Mouse (Mus musculus): ENCODE measurements at regions not wholly inside any gene's neighbourhood (a gene's known extent, or its start where the extent isn't known, plus 50 kb on each side); places are given as distances from the start of the nearest gene placed in this dataset.

- whole genome bisulfite sequencing: 91% methylated on average over 5 of the region's 5 CpGs
- no peak overlapping the region for H3K27ac ChIP-seq (ENCODE audit: low read depth, low read length)
- DNase-seq (ENCODE audit: low spot score) (no peak), ATAC-seq (ENCODE audit: low FRiP score) (no peak)
- no peaks in the 10 kb centered on the region for H3K4me1 ChIP-seq (replicated peaks; ENCODE audit: control insufficient read depth, insufficient read depth, low read length)
- no peaks in the 10 kb centered on the region for H3K27me3 ChIP-seq (ENCODE audit: control insufficient read depth, insufficient read depth, low read length)
- H3K4me2 ChIP-seq (replicated peaks; ENCODE audit: low read depth, low read length): no peak overlapping the region
- no peaks in the 10 kb centered on the region for H3K36me3 ChIP-seq (ENCODE audit: control insufficient read depth, insufficient read depth, low read length)
- no peak overlapping the region for H3K4me3 ChIP-seq (ENCODE audit: low read depth, low read length)
- H3K9me3 ChIP-seq (ENCODE audit: control insufficient read depth, low read length): no peaks in the 10 kb centered on the region
- H3K9ac ChIP-seq (ENCODE audit: low read depth, low read length): no peak overlapping the region
Observed at GRCm38 (mm10) chr15:62778899-62779298, 1066.1 kb downstream of the Gsdmc2 start.

- H3K4me2 ChIP-seq (replicated peaks; ENCODE audit: low read depth, low read length): no peak overlapping the region
- H3K4me1 ChIP-seq (replicated peaks; ENCODE audit: control insufficient read depth, insufficient read depth, low read length): no peaks in the 10 kb centered on the region
- no peaks in the 10 kb centered on the region for H3K27me3 ChIP-seq (ENCODE audit: control insufficient read depth, insufficient read depth, low read length)
- H3K36me3 ChIP-seq (ENCODE audit: control insufficient read depth, insufficient read depth, low read length): no peaks in the 10 kb centered on the region
- ATAC-seq (ENCODE audit: low FRiP score): no peak
- no peak for DNase-seq (ENCODE audit: low spot score)
- no peak overlapping the region for H3K27ac ChIP-seq (ENCODE audit: low read depth, low read length)
- no peak overlapping the region for H3K9ac ChIP-seq (ENCODE audit: low read depth, low read length)
- H3K4me3 ChIP-seq (ENCODE audit: low read depth, low read length): no peak overlapping the region
- 91% methylated on average over 2 of the region's 2 CpGs for WGBS
- H3K9me3 ChIP-seq (ENCODE audit: control insufficient read depth, low read length): no peaks in the 10 kb centered on the region
Observed at GRCm38 (mm10) chr15:62752686-62753085, 1092.3 kb downstream of the Gsdmc2 start.

GRCm38 (mm10) chr15:62743879-62744278 lies 1101.1 kb downstream of the Gsdmc2 start:
- Histone ChIP-seq H3K27ac (ENCODE audit: low read depth, low read length) (no peak overlapping the region), H3K4me2 (replicated peaks; ENCODE audit: low read depth, low read length) (no peak overlapping the region), H3K27me3 (ENCODE audit: control insufficient read depth, insufficient read depth, low read length) (no peaks in the 10 kb centered on the region), H3K9me3 (ENCODE audit: control insufficient read depth, low read length) (no peaks in the 10 kb centered on the region), H3K36me3 (ENCODE audit: control insufficient read depth, insufficient read depth, low read length) (no peaks in the 10 kb centered on the region), H3K9ac (ENCODE audit: low read depth, low read length) (no peak overlapping the region), H3K4me1 (replicated peaks; ENCODE audit: control insufficient read depth, insufficient read depth, low read length) (no peaks in the 10 kb centered on the region), H3K4me3 (ENCODE audit: low read depth, low read length) (no peak overlapping the region)
- 72% methylated on average over 3 of the region's 3 CpGs for WGBS
- no peak for DNase-seq (ENCODE audit: low spot score)
- ATAC-seq (ENCODE audit: low FRiP score): no peak

- ATAC-seq (ENCODE audit: low FRiP score): no peak
- no peak overlapping the region for H3K4me2 ChIP-seq (replicated peaks; ENCODE audit: low read depth, low read length)
- 67% methylated on average over 2 of the region's 2 CpGs for WGBS
- DNase-seq (ENCODE audit: low spot score): no peak
- H3K27ac ChIP-seq (ENCODE audit: low read depth, low read length): no peak overlapping the region
- H3K27me3 ChIP-seq (ENCODE audit: control insufficient read depth, insufficient read depth, low read length): no peaks in the 10 kb centered on the region
- no peaks in the 10 kb centered on the region for H3K9me3 ChIP-seq (ENCODE audit: control insufficient read depth, low read length)
- no peak overlapping the region for H3K4me3 ChIP-seq (ENCODE audit: low read depth, low read length)
- no peak overlapping the region for H3K9ac ChIP-seq (ENCODE audit: low read depth, low read length)
- no peaks in the 10 kb centered on the region for H3K36me3 ChIP-seq (ENCODE audit: control insufficient read depth, insufficient read depth, low read length)
- H3K4me1 ChIP-seq (replicated peaks; ENCODE audit: control insufficient read depth, insufficient read depth, low read length): no peaks in the 10 kb centered on the region
Observed at GRCm38 (mm10) chr15:62740746-62741145, 1104.2 kb downstream of the Gsdmc2 start.

- ATAC-seq (ENCODE audit: low FRiP score): no peak
- WGBS: 93% methylated on average over 1 of the region's 1 CpGs
- no peaks in the 10 kb centered on the region for H3K27me3 ChIP-seq (ENCODE audit: control insufficient read depth, insufficient read depth, low read length)
- no peaks in the 10 kb centered on the region for H3K4me1 ChIP-seq (replicated peaks; ENCODE audit: control insufficient read depth, insufficient read depth, low read length)
- no peak overlapping the region for H3K4me3 ChIP-seq (ENCODE audit: low read depth, low read length)
- no peaks in the 10 kb centered on the region for H3K9me3 ChIP-seq (ENCODE audit: control insufficient read depth, low read length)
- H3K4me2 ChIP-seq (replicated peaks; ENCODE audit: low read depth, low read length): no peak overlapping the region
- H3K36me3 ChIP-seq (ENCODE audit: control insufficient read depth, insufficient read depth, low read length): no peaks in the 10 kb centered on the region
- H3K27ac ChIP-seq (ENCODE audit: low read depth, low read length): no peak overlapping the region
- no peak overlapping the region for H3K9ac ChIP-seq (ENCODE audit: low read depth, low read length)
- no peak for DNase-seq (ENCODE audit: low spot score)
Observed at GRCm38 (mm10) chr15:62735334-62735733, 1109.6 kb downstream of the Gsdmc2 start.

GRCm38 (mm10) chr15:62734900-62735299 lies 1110.1 kb downstream of the Gsdmc2 start:
- Histone ChIP-seq H3K4me2 (replicated peaks; ENCODE audit: low read depth, low read length) (no peak overlapping the region), H3K27ac (ENCODE audit: low read depth, low read length) (no peak overlapping the region), H3K27me3 (ENCODE audit: control insufficient read depth, insufficient read depth, low read length) (no peaks in the 10 kb centered on the region), H3K9me3 (ENCODE audit: control insufficient read depth, low read length) (no peaks in the 10 kb centered on the region), H3K9ac (ENCODE audit: low read depth, low read length) (no peak overlapping the region), H3K4me3 (ENCODE audit: low read depth, low read length) (no peak overlapping the region), H3K36me3 (ENCODE audit: control insufficient read depth, insufficient read depth, low read length) (no peaks in the 10 kb centered on the region), H3K4me1 (replicated peaks; ENCODE audit: control insufficient read depth, insufficient read depth, low read length) (no peaks in the 10 kb centered on the region)
- DNase-seq (ENCODE audit: low spot score) (no peak), ATAC-seq (ENCODE audit: low FRiP score) (no peak)
- WGBS: 79% methylated on average over 3 of the region's 3 CpGs

GRCm38 (mm10) chr15:62730524-62730923 lies 1114.5 kb downstream of the Gsdmc2 start:
- H3K27ac ChIP-seq (ENCODE audit: low read depth, low read length): no peak overlapping the region
- H3K4me3 ChIP-seq (ENCODE audit: low read depth, low read length): no peak overlapping the region
- no peaks in the 10 kb centered on the region for H3K36me3 ChIP-seq (ENCODE audit: control insufficient read depth, insufficient read depth, low read length)
- no peak for DNase-seq (ENCODE audit: low spot score)
- no peaks in the 10 kb centered on the region for H3K9me3 ChIP-seq (ENCODE audit: control insufficient read depth, low read length)
- no peaks in the 10 kb centered on the region for H3K4me1 ChIP-seq (replicated peaks; ENCODE audit: control insufficient read depth, insufficient read depth, low read length)
- no peaks in the 10 kb centered on the region for H3K27me3 ChIP-seq (ENCODE audit: control insufficient read depth, insufficient read depth, low read length)
- no peak overlapping the region for H3K4me2 ChIP-seq (replicated peaks; ENCODE audit: low read depth, low read length)
- ATAC-seq (ENCODE audit: low FRiP score): no peak
- 70% methylated on average over 3 of the region's 3 CpGs for WGBS
- no peak overlapping the region for H3K9ac ChIP-seq (ENCODE audit: low read depth, low read length)

- Histone ChIP-seq H3K9ac (ENCODE audit: low read depth, low read length) (no peak overlapping the region), H3K4me1 (replicated peaks; ENCODE audit: control insufficient read depth, insufficient read depth, low read length) (no peaks in the 10 kb centered on the region), H3K27ac (ENCODE audit: low read depth, low read length) (no peak overlapping the region), H3K4me2 (replicated peaks; ENCODE audit: low read depth, low read length) (no peak overlapping the region), H3K27me3 (ENCODE audit: control insufficient read depth, insufficient read depth, low read length) (no peaks in the 10 kb centered on the region), H3K9me3 (ENCODE audit: control insufficient read depth, low read length) (no peaks in the 10 kb centered on the region), H3K4me3 (ENCODE audit: low read depth, low read length) (no peak overlapping the region), H3K36me3 (ENCODE audit: control insufficient read depth, insufficient read depth, low read length) (no peaks in the 10 kb centered on the region)
- ATAC-seq (ENCODE audit: low FRiP score) (no peak), DNase-seq (ENCODE audit: low spot score) (no peak)
- 63% methylated on average over 3 of the region's 3 CpGs for WGBS
Observed at GRCm38 (mm10) chr15:62714265-62714664, 1130.7 kb downstream of the Gsdmc2 start.

- Histone ChIP-seq H3K27me3 (ENCODE audit: control insufficient read depth, insufficient read depth, low read length) (no peaks in the 10 kb centered on the region), H3K4me3 (ENCODE audit: low read depth, low read length) (no peak overlapping the region), H3K4me1 (replicated peaks; ENCODE audit: control insufficient read depth, insufficient read depth, low read length) (no peaks in the 10 kb centered on the region), H3K36me3 (ENCODE audit: control insufficient read depth, insufficient read depth, low read length) (no peaks in the 10 kb centered on the region), H3K9me3 (ENCODE audit: control insufficient read depth, low read length) (no peaks in the 10 kb centered on the region), H3K9ac (ENCODE audit: low read depth, low read length) (no peak overlapping the region), H3K4me2 (replicated peaks; ENCODE audit: low read depth, low read length) (no peak overlapping the region), H3K27ac (ENCODE audit: low read depth, low read length) (no peak overlapping the region)
- DNase-seq (ENCODE audit: low spot score): no peak
- ATAC-seq (ENCODE audit: low FRiP score): no peak
- WGBS: 88% methylated on average over 8 of the region's 9 CpGs
Observed at GRCm38 (mm10) chr15:62712543-62713131, 1132.3 kb downstream of the Gsdmc2 start.
